Mouse (Mus musculus): ENCODE measurements around the gene S100a5. TPM values are rescaled to one million over a fixed set of nuclear protein-coding genes. Genes with fewer than 3 reads are reported as not detected.

The S100a5 gene
- polyA plus RNA-seq, 1 experiment from 2014 or later: 10.5 TPM

GRCm38 (mm10) chr3:90586906-90587305 is 21.4 kb upstream of the S100a5 start:
- H3K9me3 ChIP-seq (ENCODE audit: control insufficient read depth, low read length): no peaks in the 10 kb centered on the region
- ATAC-seq (ENCODE audit: low FRiP score, low TSS enrichment): peak; percentile 87
- no peaks in the 10 kb centered on the region for H3K36me3 ChIP-seq (ENCODE audit: control insufficient read depth, insufficient read depth, low read length)
- TF ChIP-seq EP300 (optimal IDR thresholded peaks at IDR 0.05) (no peak), CTCF (IDR thresholded peaks at IDR 0.05; ENCODE audit: low read depth) (peak; percentile 26; the same call in 1 of the 2 replicates)
- peak; percentile 94 for DNase-seq (ENCODE audit: low spot score)
- no peak overlapping the region for H3K9ac ChIP-seq (ENCODE audit: low read length)
- H3K27ac ChIP-seq (replicated peaks): peak overlapping the region; percentile 97
- H3K4me2 ChIP-seq (replicated peaks; ENCODE audit: low read depth): no peak overlapping the region
- no peaks in the 10 kb centered on the region for H3K27me3 ChIP-seq (ENCODE audit: control insufficient read depth, insufficient read depth, low read length)
- 33% methylated on average over 10 of the region's 10 CpGs for WGBS
- H3K4me1 ChIP-seq (replicated peaks; ENCODE audit: control insufficient read depth, insufficient read depth): peaks cover 5% of the 10 kb centered on the region
- H3K4me3 ChIP-seq (ENCODE audit: low read depth, low read length): no peak overlapping the region

GRCm38 (mm10) chr3:90587361-90588101 is 20.8 kb upstream of the S100a5 start:
- peak; percentile 47 for DNase-seq (ENCODE audit: low spot score)
- no peak overlapping the region for H3K4me2 ChIP-seq (replicated peaks; ENCODE audit: low read depth)
- TF ChIP-seq EP300 (optimal IDR thresholded peaks at IDR 0.05) (no peak), CTCF (IDR thresholded peaks at IDR 0.05; ENCODE audit: low read depth) (no peak)

GRCm38 (mm10) chr3:90589390-90589789 is 18.9 kb upstream of the S100a5 start:
- Histone ChIP-seq H3K9me3 (ENCODE audit: control insufficient read depth, low read length) (no peaks in the 10 kb centered on the region), H3K4me3 (ENCODE audit: low read depth, low read length) (no peak overlapping the region), H3K27me3 (ENCODE audit: control insufficient read depth, insufficient read depth, low read length) (no peaks in the 10 kb centered on the region), H3K4me2 (replicated peaks; ENCODE audit: low read depth) (no peak overlapping the region), H3K27ac (replicated peaks) (peak overlapping the region; percentile 77), H3K4me1 (replicated peaks; ENCODE audit: control insufficient read depth, insufficient read depth) (peaks cover 5% of the 10 kb centered on the region), H3K36me3 (ENCODE audit: control insufficient read depth, insufficient read depth, low read length) (no peaks in the 10 kb centered on the region), H3K9ac (ENCODE audit: low read length) (no peak overlapping the region)
- no peak for ATAC-seq (ENCODE audit: low FRiP score, low TSS enrichment)
- no peak for DNase-seq (ENCODE audit: low spot score)
- 69% methylated on average over 6 of the region's 6 CpGs for WGBS
- no peak for TF ChIP-seq EP300 (optimal IDR thresholded peaks at IDR 0.05)
- no peak for TF ChIP-seq CTCF (IDR thresholded peaks at IDR 0.05; ENCODE audit: low read depth)

More at GRCm38 (mm10) chr3:90587361-90588101, 20.8 kb upstream of the S100a5 start:
- Histone ChIP-seq H3K27ac (replicated peaks) (peak overlapping the region; percentile 97), H3K27me3 (ENCODE audit: control insufficient read depth, insufficient read depth, low read length) (no peaks in the 10 kb centered on the region), H3K9ac (ENCODE audit: low read length) (no peak overlapping the region), H3K4me1 (replicated peaks; ENCODE audit: control insufficient read depth, insufficient read depth) (peaks cover 5% of the 10 kb centered on the region), H3K9me3 (ENCODE audit: control insufficient read depth, low read length) (no peaks in the 10 kb centered on the region), H3K36me3 (ENCODE audit: control insufficient read depth, insufficient read depth, low read length) (no peaks in the 10 kb centered on the region), H3K4me3 (ENCODE audit: low read depth, low read length) (no peak overlapping the region)
- 67% methylated on average over 14 of the region's 14 CpGs for WGBS
- ATAC-seq (ENCODE audit: low FRiP score, low TSS enrichment): peak; percentile 54

- Histone ChIP-seq H3K27ac (replicated peaks) (peak within 1 kb of the TSS; percentile 77), H3K27me3 (ENCODE audit: control insufficient read depth, insufficient read depth, low read length) (no peaks in the 10 kb centered on the region), H3K4me2 (replicated peaks; ENCODE audit: low read depth) (no peak within 1 kb of the TSS), H3K9ac (ENCODE audit: low read length) (no peak within 1 kb of the TSS), H3K4me1 (replicated peaks; ENCODE audit: control insufficient read depth, insufficient read depth) (peaks cover 5% of the 10 kb centered on the region), H3K36me3 (ENCODE audit: control insufficient read depth, insufficient read depth, low read length) (no peaks in the 10 kb centered on the region), H3K4me3 (ENCODE audit: low read depth, low read length) (no peak within 1 kb of the TSS), H3K9me3 (ENCODE audit: control insufficient read depth, low read length) (no peaks in the 10 kb centered on the region)
- WGBS: 81% methylated on average over 8 of the region's 8 CpGs
- DNase-seq (ENCODE audit: low spot score) (no peak), ATAC-seq (ENCODE audit: low FRiP score, low TSS enrichment) (no peak)
- TF ChIP-seq EP300 (optimal IDR thresholded peaks at IDR 0.05): no peak
- TF ChIP-seq CTCF (IDR thresholded peaks at IDR 0.05; ENCODE audit: low read depth): no peak
Observed at GRCm38 (mm10) chr3:90589947-90590346, 18.4 kb upstream of the S100a5 start, which contains the start of gene S100a2. Gene S100a2 (plus strand): TSS chr3:90590247.

- 85% methylated on average over 1 of the region's 1 CpGs for WGBS
Observed at GRCm38 (mm10) chr3:90594466-90594865, 13.9 kb upstream of the S100a5 start.

GRCm38 (mm10) chr3:90595556-90595955 is 12.8 kb upstream of the S100a5 start:
- peaks cover 5% of the 10 kb centered on the region; the same call in 1 of the 2 replicates for H3K4me1 ChIP-seq (replicated peaks; ENCODE audit: control insufficient read depth, insufficient read depth)
- DNase-seq (ENCODE audit: low spot score) (no peak), ATAC-seq (ENCODE audit: low FRiP score, low TSS enrichment) (peak; percentile 65)
- no peak overlapping the region for H3K4me3 ChIP-seq (ENCODE audit: low read depth, low read length)
- H3K27me3 ChIP-seq (ENCODE audit: control insufficient read depth, insufficient read depth, low read length): no peaks in the 10 kb centered on the region
- no peaks in the 10 kb centered on the region for H3K9me3 ChIP-seq (ENCODE audit: control insufficient read depth, low read length)
- H3K4me2 ChIP-seq (replicated peaks; ENCODE audit: low read depth): no peak overlapping the region
- H3K36me3 ChIP-seq (ENCODE audit: control insufficient read depth, insufficient read depth, low read length): no peaks in the 10 kb centered on the region
- WGBS: 46% methylated on average over 5 of the region's 5 CpGs
- H3K9ac ChIP-seq (ENCODE audit: low read length): no peak overlapping the region
- TF ChIP-seq CTCF (IDR thresholded peaks at IDR 0.05; ENCODE audit: low read depth): no peak
- TF ChIP-seq EP300 (optimal IDR thresholded peaks at IDR 0.05): no peak
- H3K27ac ChIP-seq (replicated peaks): 0 out of 2 replicates have a peak overlapping the region, but pooled peaks have one; percentile 6

More at GRCm38 (mm10) chr3:90594466-90594865, 13.9 kb upstream of the S100a5 start:
- Histone ChIP-seq H3K9me3 (ENCODE audit: control insufficient read depth, low read length) (no peaks in the 10 kb centered on the region), H3K4me3 (ENCODE audit: low read depth, low read length) (no peak overlapping the region), H3K9ac (ENCODE audit: low read length) (no peak overlapping the region), H3K27me3 (ENCODE audit: control insufficient read depth, insufficient read depth, low read length) (no peaks in the 10 kb centered on the region), H3K4me1 (replicated peaks; ENCODE audit: control insufficient read depth, insufficient read depth) (no peaks in the 10 kb centered on the region), H3K27ac (replicated peaks) (no peak overlapping the region), H3K4me2 (replicated peaks; ENCODE audit: low read depth) (no peak overlapping the region), H3K36me3 (ENCODE audit: control insufficient read depth, insufficient read depth, low read length) (no peaks in the 10 kb centered on the region)
- DNase-seq (ENCODE audit: low spot score) (no peak), ATAC-seq (ENCODE audit: low FRiP score, low TSS enrichment) (no peak)
- TF ChIP-seq EP300 (optimal IDR thresholded peaks at IDR 0.05) (no peak), CTCF (IDR thresholded peaks at IDR 0.05; ENCODE audit: low read depth) (no peak)

All from stomach, postnatal 0 days (tissue).